Mouse (Mus musculus) kidney, adult 8-10 months (tissue): ENCODE results near the gene Zfp609.
"Not testable (repeated sequence)": the region's sequence is repeated elsewhere in the genome, so short reads cannot be mapped to it uniquely, and the experiment has no call there.

Experiments used
- DNase-seq, 2 experiments: peaks; one replicate each; pipeline ENCODE4 v3.0.0; 2022

Zfp609 gene

DNA sequence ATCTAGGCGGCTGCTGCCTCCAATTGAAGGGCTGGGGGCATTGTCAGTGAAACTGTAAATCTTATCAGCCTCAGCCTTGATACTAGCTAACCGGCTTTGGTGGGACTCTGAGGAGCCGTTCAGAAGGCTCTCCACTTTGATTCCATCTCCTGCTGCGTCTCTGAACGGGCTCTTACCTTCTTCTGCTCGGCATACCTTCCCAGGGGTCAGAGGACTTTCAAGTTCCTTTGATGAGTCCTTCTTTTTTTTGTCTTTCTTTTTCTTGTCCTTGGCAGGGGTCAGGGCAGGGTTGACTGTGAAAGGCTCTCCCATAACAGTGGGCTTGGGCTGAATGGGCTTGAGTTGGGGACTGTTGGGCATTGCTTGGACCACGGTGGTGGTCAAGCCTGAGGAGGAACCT lies 124.1 kb downstream of the Zfp609 start:
- no peak for DNase-seq

DNA sequence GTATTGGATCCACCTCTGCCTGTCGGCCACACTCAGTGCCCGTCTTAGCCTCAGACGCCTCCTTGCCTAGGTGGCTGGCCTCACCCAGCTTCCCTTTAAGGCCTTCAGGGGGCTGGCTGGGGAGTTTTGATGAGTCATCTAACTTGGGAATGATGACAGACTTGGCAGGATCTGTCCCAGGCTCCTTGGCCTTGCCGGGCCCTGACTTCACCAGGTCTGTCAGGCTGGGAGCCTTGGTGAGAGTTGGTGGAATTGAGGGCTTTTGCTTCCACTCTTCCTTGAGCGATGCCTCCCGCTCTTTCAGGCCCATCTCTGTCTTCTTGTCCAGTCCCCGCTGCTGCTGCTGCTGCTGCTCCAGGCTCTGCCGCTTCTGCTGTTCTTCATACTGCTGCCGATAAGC lies 125.1 kb downstream of the Zfp609 start:
- no peak for DNase-seq

DNA sequence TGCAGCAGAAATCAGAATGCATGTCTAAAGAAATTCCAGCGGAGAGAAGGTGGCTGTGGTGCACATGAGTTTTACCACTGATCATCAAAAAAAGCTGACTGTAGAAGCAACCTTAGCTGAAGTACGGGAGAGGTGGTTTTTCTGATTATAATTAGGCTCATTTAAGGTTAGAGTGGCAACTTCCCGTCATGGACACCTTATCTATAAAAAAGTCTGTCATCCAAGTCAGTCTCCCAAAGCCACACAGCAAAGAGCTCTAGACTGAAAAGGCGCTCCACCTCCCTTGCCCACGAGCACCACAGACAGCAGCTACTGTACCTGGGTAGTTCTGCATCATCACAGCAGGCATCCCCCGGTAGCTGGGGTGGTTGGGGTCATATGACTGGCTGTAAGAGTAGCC lies 126.9 kb downstream of the Zfp609 start:
- no peak for DNase-seq

DNA sequence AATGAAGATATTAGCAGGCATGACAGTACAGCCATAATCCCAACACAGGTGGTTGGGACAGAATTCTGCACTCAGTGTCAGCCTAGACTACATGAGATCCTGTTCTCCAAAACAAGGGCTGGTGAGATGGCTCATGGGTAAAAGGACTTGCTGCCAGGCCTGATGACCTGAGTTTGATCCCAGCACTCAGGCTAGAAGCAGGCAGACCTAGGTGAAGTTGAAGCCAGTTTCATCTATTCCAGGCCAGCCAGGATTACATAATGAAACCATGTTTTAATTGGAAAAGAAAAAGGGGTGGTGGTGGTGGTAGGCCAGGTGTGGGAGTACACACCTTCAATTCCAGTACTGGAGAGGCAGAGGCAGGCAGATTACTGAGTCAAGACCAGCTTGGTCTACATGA lies 129.4 kb downstream of the Zfp609 start:
- DNase-seq, result no peak

DNA sequence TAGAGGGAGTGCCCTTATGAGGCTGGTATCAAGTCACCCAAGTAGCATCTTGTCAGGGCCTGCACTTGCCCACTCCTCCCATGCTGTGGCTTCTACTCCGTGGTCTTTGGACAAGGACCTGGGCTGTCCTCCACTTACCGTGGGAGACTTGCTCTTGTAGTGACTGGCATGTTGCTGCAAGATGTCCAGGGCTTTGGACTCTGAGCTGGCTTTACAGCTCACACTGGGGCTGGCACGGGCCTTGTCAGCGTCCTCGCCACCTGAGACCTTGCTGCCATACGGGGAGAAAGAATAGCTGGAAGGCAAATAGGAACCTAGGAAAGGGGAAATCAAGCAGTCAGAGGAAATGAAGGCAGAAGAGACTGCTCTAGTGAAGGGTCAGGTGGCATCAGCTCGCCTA lies 130.0 kb downstream of the Zfp609 start:
- no peak for DNase-seq

DNA sequence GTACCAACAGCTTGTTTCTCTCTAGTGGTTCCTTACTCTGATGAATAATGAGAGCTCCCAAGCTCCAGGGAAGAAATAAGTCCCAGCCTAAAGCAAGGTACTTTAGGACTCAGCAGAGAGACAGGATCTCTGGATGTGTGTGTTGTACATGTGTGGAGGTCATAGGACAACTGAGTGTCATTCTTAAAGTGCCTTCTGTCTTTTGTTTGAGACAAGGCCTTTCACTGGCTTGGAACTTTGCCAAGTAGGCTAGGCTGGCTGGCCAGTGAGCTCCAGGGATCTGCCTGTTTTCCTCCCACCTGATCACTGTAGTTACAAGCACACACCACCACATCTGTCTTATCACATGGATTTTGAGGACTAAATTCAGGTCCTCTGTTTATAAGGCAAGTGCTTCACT lies 131.0 kb downstream of the Zfp609 start:
- no peak for DNase-seq

DNA sequence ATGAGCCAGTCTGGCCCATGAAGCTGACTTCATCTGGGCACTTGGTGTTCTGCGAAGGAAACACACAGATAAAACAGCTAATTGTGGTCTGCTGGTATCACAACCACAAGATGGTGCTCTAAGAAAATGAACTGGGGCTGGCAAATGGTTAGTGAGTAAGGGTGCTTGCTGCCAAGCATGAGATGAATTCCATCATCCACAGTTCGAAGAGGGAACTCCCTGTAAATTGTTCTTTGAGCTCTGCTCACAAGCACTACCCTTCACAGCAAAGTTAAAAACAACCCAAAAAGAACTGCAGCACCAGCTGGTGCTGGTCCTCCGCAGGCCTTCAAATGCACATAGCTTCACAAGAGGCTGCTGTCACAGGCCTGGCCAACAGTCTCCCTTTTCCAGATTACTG lies 131.7 kb downstream of the Zfp609 start:
- DNase-seq, result peak; percentile 30 to 36

DNA sequence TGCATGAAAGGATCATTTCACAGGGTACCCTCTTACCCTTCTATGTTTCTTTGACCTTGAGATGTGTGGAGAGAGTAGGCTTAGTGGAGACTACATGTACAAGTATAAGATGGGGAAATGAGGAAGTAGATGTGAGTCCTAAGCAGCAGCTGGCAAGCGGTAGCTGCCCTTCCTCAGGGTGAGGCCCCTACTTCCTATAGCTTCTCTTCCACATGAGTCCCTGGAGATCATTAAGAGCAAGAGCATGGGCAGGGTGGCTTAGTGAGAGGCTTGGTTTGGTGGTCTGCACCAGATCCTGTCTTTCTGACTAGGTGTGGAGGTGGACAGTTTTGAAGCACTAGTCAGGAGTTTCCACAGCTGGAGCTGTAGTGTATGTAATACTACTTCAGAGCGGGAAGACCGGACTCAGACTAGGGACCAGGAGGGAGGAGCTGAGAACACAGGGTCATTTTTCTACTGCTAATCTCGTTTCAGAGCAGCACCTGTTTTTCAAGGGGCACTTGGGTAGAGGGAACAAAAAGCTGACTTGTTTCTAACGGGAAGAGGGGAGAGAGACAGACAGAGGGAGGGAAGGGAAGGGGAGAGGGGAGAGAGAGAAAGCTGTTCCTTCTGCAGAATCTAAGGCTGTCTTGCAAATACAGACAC lies 134.3 kb downstream of the Zfp609 start:
- DNase-seq, result no peak

DNA sequence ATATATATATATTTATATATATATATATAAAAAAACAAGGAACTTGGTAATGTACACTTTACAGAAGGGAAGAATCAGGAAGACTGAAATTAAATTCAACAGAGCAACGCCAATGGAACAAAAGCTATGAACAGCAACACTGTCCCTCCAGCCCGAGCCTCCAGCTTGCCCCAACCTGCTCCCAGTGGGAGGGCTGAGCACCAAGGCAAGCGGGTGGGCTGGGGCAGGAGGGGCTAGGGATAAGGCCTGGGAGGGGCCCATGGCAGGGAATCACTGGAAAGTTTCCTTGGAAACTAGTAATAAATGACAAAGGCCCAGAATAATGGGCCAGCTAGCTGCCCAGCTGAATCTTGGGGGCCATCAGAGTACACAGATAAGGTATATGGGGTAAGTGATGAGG lies 134.9 kb downstream of the Zfp609 start:
- no peak for DNase-seq

DNA sequence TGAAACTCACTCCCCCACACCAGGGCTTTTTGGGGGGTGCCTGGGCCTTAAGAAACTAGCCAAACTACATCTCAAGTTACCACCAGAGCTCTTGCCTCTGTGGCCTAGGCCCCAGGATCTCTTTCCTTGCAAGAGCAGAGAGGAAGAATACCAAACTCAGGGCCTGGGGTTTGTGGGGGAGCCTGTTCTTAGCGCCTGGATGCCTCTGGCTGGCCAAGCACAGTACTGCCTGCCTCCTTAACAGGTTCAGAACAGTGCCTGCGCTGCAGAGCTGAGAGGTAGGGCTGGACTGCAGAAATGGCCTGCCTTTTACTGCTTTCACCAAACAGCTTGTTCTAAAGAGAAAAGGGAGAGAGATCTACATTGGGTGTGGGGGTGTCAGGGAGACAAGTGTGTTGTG lies 137.5 kb downstream of the Zfp609 start:
- not testable (repeated sequence) for DNase-seq

DNA sequence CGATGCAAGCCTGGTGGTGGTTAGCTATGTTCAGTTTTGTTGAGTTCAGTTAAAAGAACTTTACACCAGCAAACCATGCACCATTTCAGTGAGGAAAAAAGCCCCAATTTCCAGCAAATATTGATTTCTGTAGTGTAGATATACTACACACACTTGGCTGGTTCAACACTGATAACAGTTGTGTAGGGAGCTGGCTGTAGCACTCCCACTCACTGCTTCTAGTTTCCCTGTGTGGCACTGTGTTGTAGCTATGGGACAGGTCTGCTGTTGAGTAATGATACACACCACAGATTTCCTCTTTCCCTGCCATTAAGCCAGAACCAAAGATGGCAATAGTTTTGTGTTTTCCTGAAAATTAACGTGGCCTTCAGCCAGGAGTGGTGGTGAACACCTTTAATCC lies 142.7 kb downstream of the Zfp609 start:
- DNase-seq, result no peak

DNA sequence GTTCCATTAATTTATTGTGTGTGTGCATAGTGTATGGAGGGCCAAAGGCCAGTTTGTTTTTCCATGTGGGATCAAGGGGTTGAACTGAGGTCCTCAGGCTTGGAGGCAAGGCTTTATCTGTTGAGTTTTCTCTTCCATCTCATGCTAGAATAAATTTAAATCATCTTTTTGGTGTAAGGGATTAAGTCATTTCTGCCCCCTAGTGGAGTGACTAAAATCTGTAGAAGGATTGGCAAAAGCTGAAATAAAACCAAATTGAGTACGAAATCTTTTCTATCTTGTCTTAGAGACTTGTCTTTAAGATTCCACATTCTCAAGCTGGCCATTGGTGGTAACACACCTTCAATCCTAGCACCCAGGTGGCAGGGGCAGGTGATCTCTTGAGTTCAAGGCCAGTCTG lies 144.4 kb downstream of the Zfp609 start:
- DNase-seq, result no peak

DNA sequence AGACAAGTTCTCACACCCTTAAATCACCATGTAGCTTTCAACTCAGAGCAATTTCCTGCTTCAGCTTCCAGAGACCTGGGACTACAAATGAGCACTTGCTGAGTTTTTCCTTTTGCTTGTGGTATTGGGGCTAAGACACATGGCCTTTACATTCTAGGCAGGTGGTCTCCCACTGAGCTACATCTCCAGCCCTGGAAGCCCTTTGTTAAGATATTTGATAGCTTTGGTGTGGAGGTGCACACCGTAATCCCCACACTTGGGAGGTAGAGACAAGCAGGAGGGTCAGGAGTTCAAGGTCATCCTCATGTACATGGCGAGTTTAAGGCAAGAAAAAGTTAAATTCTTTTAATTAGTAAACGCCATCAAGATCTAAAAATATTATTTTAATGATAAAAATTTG lies 145.2 kb downstream of the Zfp609 start:
- no peak for DNase-seq

DNA sequence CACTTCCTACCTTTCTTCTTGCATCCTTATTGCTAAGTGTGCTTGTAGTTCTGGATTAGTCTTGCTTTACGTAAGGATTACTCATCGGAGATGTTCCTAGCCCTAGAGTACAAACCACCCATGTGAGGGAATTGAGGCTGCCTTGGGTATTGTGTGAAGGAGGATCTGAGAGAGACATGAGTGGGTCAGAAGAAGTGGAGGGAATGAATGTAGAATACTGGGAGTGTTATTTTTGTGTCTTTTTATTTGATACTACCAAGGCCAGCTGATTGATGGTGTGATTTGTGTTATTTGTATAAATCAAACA lies 145.8 kb downstream of the Zfp609 start:
- no peak for DNase-seq

DNA sequence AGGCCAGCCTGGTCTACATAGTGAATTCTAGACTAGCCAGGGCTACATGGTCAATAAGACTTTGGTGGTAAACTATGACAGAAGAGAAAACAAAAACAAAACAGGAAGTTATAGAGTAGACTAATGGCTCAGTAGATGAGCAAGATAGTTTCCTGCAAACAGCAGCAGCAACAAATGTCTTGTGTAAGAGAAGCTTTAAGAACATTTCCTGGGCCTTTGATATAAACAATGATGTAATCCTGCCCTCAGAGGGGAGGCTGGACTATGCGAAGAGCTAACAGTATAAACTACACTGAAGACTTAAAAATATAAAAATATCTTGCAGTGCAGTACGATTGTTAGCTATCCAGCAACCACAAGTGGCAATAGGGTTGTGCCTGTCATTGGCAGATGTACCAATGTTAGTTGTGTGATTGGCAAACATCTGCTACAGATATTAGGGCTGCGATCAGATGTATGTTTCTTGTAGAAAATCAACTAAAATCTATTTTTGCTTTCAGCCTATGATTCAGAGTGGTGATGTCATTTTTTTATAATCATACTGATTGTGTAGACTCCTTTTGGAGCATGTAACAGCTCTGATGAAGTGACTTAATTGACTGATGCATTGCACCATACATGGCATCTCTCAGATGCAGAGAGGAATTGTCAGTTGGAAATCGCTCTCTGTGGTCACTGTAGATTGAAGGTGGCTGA lies 146.3 kb downstream of the Zfp609 start:
- DNase-seq, result no peak

DNA sequence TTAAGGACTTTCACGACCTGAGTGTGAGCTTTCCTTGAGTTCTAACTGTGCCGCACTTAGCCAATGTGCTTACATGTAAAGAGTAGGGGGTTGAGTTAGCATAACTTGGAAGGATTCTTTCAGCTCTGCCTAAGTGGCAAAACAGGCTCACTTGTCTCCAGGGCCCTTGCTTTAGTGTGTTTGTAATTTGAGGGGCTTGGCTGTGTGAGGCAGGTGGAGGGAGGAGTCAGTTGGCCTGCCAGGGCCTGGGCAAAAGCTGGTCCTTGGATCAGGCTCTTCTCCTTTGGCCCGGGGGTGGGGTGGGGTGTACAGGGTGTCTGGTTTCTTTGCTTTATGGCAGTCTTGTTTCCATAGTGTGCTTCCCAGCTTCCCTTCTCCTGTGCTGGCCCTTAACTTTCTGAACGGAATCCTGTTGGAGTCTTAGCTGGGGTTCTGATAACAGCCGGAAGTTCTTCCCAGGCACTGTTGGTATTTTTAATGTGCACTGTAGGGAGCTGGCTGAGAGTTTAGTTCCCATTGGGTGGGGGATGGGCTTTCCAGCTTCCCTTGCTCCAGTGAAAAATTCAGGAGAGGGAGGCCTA lies 148.1 kb downstream of the Zfp609 start:
- peak; percentile 55 to 57 for DNase-seq

DNA sequence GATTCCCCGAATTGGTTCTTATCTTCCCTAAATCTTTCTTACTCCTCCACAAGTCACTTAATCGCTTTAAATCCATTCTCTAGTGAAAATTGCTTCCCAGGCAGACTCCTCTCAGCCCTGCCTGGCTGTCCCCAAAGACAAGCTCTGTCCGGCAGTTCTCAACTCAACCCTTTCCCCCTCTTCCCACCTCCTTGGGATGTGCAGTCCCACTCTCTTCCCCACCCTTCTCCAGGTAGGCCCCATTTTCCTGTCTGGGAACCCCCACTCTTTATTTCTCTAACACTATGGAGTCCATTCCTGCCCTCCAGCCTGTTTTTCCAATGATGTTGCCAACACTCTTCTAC lies 150.3 kb downstream of the Zfp609 start:
- DNase-seq, result no peak

DNA sequence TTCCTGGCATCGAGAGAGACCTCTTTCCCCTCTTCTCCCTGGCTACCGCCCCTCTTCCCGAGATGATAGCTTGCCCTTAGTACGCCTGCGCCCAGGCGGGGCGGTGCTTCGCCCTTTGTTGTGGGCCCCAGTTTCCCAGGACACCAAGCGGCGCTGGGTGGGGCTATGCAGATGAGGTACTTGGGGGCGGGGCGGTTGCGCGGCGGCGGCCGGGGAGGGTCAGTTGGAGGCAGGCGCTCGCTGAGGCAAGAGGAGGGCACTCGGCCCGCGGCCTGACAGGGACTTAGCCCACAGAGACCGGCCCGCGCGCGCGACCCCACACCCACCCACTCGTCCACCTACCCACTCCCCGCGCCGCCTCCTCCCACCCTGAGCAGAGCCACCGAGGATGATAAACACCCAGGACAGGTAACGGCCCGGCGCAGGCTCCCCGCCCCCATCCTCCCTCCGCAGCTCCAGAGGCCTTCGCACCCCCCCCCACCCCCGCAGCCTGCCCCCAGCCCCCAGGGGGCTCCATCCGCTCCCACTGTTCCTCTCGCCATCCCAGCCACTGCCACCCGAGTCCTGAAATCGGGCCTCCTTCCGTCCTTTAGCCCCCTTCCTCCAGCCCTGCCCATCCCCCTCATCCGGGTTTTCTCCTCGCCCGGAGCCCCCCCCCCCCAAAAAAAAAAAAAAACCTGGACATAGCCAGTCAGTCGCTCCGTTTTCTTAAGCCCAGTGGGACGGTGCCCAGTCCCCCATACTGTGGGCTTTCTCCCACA lies 150.8 kb downstream of the Zfp609 start:
- DNase-seq, result peak; percentile 96 to 98

DNA sequence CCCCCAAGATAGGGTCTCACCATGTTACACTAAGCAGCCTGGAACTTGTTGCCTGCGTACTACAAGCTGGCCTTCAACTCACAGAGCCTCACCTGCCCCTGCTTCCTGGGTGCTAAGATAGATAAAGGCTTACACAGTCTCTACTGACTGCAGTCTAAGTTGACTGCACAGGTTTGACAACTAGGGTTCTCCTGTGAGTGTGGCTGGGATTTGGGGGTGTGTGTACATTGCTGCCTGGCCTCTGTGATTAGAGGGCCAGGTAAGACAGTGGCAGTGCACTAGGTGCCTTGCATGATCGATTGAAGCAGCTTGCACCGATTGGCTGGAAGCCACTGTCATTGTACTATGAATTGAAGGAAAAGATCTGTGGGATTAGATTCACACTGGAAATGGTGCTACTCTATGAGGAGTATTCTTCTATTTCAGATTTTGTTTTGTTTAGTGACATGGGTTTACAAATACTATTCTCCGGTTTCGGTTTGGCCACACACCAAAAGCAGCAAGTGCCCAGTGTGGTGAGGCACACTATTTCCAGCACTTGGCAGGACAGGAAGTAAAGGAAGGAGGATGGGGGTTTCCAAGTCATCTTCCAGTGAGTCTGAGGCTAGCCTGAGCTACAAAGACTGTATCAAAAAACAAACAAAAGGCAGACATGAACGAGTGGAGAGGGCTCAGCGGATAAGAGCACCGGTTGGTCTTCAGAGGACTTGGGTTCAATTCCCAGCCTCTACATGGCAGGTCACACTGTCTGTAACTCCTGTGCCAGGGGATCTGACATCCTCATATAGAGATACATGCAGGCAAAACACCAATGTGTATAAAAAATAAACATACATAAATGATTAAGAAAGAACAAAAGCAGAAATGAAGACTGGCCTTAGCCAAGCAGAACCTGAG lies 151.7 kb downstream of the Zfp609 start:
- DNase-seq, result peak in 1 of 2 experiments; percentile 17

DNA sequence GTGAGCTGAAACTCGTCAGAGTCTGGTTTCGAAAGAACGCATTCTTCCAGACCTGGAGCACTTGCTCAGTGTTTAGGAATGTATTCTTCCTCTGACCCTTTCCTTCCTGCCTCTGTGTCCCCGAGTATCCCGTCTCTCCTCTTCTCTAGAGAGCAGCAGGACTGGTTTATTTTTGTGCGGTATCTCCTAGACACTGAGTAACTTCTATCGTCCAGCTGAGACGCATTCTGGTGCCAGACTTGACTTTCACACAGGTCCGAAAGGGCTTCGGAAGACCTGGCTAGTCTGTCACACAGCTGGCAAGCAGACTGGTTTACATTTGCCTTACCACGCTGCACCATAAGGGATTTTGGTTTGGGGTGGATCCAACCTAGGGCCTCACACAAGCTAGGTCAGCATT lies 154.4 kb downstream of the Zfp609 start:
- DNase-seq, result peak; percentile 58 to 65

DNA sequence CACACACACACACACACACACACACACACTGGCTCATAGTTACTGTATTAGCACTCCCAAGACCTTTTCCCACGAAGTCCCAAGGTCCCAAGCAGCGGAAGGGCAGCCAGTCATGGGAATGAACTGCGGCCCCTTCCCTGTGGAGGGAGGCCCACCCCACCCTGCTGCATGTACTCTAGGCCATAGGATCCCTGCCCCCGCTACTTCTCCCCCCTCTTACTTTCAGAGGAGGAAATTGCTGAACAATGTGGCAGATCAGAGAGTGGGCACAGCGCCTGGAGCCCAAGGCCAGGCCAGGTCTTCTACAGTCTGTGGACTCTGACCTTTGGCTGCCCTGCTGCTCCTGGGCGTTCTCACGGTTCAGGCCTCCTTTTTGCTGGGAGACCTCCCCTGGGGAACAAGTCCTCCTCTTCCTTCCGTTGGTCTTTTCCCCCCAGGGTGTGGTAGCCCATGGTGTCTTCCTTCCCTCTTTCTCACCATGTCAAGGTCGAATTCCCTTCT lies 155.9 kb downstream of the Zfp609 start:
- peak; percentile 95 for DNase-seq

DNA sequence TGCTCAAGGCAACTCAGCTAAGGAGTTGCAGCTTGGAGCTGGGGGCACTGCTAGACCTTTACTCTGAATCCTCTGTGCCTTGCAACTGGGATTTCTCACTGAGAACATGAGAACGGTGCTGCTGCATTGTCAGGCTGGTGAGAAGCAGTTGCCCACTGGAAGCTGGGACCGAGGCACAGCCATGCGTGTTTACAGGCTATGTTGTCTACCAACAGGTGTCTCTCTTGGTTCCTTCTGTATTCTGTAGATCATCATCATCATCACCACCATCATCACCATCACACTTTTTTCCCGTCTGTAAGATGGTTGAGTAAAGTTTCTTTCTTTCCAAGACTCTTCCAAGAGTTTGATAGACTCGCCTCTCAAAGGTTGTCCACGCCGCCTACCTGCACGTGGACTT lies 159.7 kb downstream of the Zfp609 start, which contains the start of gene Oaz2:
Gene Oaz2 (plus strand): TSS at position 301 of the 400 bp plus-strand sequence.
- no peak for DNase-seq

DNA sequence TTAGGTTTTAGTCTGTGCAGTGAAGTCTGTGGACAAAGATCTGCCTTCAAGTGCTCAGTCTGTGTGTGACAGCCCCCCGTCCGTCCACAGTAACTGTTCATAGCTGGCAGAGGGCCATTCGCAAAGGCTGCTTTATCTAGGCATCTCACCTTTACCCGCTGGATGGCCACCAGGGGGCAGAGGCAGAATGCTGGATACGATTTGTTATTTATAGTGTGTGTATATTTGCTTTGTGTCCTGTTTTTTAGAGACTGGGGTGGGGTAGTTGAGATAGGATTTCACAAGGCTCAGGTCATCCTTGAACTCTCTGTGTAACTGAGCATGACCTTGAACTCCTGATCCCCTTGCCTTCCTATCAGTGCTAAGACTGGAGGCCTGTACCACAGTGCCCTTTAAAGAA lies 161.3 kb downstream of the Zfp609 start:
- DNase-seq, result peak; percentile 67 to 79
